Mouse (Mus musculus) heart, postnatal 10 days (tissue): ENCODE results near the gene Parp1. TPM values are rescaled to one million over a fixed set of nuclear protein-coding genes. Genes with fewer than 3 reads are reported as not detected.
"Not testable (repeated sequence)": the region's sequence is repeated elsewhere in the genome, so short reads cannot be mapped to it uniquely, and the experiment has no call there.

Experiments used
- DNase-seq, 2 experiments: peaks; one replicate each; pipeline ENCODE4 v3.0.0; 2021
- intact Hi-C: fragments of 180-260 bp; cut with DNase I; formaldehyde crosslinking; loops from one replicate; pipeline ENCODE4 v1.15.1; 2025
- microRNA-seq, 2 experiments: library from miRNA; unstranded; fragments of <30 nt; microRNA quantifications; one replicate each; pipeline ENCODE4 v1.2.0; 2022
- total RNA-seq, 2 experiments: library from RNA; stranded (reverse); gene quantifications; 2 replicates each; pipeline ENCODE4 v1.2.3; 2021

Parp1 gene
- total RNA-seq, 2 experiments from 2014 or later: 68.4 to 80.8 TPM

DNA sequence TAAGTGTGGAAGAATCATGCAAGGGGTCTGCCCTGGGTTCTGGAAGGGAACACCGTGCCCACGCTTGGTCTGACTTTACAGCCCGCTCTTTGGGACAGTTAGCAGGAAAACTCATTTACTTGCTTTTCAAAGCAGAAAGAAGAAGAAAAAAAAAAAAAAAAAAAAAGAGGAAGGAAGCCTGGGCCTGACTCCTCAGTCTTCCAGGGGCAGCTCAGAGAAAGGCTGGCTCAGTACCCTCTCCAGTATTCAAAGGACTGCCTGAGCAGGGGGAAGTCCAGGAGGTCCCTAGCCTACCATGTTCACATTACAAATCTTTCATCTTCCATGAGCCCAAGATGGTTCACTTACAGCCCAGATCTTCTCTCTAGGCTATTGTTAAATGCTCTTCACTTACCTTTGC lies 48.0 kb downstream of the Parp1 start:
- intact Hi-C loops: no loop called here
- no peak for DNase-seq

DNA sequence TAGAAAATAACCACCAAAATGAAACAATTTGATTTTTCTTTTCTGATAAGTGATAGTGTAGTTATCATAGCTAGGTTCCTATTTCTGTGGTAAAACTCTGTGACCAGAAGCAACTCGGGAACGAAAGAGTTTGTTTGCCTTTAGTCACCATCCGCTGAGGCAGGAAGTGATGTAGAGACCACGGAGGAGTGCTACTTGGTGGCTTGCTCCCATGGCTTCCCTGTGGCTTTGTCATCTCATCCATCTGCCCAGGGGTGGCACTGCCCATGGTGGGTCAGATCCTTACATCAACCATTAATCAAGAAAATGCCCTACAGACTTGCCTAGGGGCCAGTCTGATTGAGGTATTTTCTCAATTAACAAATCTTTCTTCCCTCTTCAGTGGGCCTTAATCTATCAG lies 53.7 kb downstream of the Parp1 start:
- DNase-seq: no peak
- intact Hi-C loops: loop anchor here (5.0 kb wide), 1 partner anchor 805 kb away; no protein-coding TSS in a partner anchor

DNA sequence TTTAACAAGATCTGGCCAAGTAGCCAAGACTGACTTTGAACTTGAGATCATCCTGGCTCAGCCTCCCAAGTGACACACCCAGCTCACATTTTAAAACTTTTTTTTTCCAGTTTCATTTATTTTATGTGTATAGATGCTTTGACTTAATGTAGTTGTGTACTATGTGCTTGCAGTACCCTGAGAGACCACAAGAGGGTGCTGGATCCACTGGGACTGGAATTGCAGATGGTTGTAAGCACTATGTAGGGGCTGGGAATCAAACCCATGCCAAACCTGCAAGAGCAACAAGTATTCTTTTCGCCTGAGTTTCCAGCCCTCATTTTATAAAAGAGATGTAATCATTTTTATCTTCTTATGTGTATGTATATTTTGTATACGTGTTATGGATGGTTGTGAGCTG lies 55.2 kb downstream of the Parp1 start:
- intact Hi-C loops: loop anchor here (2.0 to 5.0 kb wide), 2 partner anchors 19 to 807 kb away; no protein-coding TSS in a partner anchor
- no peak for DNase-seq

DNA sequence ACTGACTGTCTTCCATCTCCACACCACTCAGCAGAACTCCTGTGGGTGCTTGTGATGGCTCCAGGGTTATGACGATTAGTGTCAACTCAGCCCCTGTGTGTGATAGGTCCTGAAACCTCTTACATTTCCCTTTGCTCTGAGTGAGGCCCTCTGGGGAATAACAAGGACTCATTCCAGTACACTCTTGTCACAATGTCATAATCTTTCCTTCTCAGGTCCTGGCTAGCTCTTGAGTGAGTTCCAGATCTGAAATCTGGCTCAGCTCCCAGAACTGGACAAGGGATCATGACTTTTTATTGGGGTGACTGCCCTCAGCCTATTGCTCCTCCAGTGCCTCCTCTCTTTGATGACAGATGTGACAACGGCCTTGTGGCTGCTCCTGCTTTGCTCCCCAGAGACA lies 57.4 kb downstream of the Parp1 start:
- intact Hi-C loops: no loop called here
- peak; percentile 78 to 79 for DNase-seq

DNA sequence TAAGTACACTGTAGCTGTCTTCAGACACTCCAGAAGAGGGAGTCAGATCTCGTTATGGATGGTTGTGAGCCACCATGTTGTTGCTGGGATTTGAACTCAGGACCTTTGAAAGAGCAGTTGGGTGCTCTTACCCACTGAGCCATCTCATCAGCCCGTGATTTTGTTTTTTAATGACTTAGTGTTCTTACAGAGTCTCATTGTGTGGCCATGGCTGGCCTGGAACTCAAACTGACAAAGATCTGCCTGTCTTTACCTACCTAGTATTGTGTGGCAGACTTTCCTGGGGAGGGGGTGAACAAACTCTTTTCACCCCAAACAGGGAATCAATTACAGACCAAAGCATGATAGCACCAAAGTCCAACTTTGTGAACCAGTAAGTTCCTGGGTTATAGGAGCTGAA lies 69.1 kb downstream of the Parp1 start:
- DNase-seq, intact Hi-C loops: not testable (repeated sequence)

DNA sequence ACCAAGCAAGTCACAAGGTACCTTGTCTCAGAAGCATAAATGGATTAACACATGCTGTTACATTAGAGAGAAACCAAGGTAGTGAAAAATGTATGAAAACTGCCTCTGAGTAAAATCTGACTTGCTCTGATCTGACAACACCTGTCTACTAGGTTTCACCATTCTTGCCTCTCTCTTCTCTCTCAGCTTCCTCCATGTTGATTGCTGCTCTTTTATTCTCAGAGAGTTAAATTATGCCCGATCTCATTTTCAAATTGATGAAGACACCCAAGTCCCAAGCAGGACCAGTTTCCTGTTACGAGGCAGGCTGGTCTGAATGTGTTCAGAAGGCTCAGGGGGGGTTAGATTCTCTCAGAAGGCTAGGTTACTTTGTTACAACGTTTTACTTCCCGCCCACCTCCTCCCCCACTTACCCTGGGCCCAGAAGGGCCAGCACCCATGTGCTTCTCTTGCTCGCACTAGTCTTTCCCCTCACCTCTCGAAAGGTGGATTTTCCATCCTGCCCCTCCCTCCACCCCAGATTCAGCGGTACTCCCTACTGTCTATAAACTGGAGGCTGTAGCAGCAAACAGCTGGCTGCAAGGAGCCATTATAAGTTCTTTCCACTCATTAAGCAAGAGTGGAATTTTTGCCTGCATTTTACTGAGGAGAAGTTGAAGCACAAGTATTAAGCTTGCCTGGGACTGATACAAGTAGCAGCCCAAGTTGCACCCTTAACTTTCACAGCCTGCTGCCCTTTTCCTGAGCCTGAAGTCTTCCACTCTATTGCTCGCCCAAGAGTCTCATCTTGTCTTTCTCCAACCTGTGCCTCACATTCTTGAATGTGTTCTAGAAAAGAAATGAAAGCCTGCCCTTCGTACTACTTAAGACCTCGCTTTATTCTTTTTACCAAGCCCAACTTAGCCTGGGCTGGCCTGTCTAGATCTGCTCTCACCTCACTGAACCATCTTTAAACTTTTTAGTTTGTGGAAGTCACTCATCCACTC lies 71.0 kb downstream of the Parp1 start:
- intact Hi-C loops: loop anchor here (5.0 kb wide), 1 partner anchor 72 kb away; the partner anchor contains the start of gene Parp1
- DNase-seq: peak; percentile 3 to 7

DNA sequence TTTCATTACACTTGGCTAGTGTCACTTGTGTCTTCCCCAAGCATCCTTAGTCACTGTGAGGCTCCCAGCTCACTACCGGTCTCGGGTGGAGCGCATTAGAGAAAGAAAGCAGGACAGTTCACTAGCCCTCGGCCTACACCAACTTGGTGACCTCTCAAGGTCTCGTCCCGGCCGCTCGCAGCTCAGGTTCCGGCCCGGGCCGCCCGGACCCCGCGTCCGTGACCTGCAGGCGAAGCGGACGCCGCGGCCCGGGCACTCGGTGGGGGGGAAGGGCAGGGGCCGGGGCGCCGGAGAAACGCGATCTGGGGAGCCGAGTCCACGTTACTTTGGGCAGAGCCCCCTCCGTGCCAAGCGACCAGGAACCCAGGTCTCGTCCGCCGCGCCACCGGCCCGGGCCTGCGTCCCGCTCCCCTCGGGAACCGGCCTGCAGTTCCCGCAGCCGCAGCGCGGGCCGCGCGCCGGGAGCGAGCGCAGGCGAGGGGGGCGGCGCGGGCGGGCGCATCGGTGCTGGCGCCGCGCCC lies 71.9 kb downstream of the Parp1 start:
- peak; percentile 60 to 66 for DNase-seq
- intact Hi-C loops: loop anchor here (5.0 kb wide), 1 partner anchor 73 kb away; the partner anchor contains the start of gene Parp1

DNA sequence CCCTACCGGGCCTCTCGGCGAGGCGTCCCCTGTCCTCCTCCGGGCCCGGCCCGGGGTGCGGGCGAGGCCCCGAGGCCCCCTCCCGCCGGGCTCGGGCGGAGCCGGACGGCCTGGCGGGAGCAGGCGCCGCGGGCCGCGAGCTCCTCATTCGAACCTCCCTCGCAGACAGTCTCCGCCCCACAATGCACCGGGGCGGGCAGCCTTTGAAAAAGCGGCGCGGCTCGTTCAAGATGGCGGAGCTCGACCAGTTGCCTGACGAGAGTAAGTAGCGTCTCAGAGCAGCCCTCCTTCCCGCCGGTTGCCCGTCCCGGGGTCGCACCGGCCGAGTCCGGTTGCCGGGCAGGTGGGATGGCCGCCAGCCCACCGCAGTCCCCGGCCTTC lies 72.4 kb downstream of the Parp1 start, which contains the start of gene Lin9:
Lin9 (plus strand) TSS at position 14 of the 381 bp plus-strand sequence.
- intact Hi-C loops: loop anchor here (5.0 kb wide), 1 partner anchor 74 kb away; the partner anchor contains the start of gene Parp1
- peak; percentile 94 to 96 for DNase-seq

DNA sequence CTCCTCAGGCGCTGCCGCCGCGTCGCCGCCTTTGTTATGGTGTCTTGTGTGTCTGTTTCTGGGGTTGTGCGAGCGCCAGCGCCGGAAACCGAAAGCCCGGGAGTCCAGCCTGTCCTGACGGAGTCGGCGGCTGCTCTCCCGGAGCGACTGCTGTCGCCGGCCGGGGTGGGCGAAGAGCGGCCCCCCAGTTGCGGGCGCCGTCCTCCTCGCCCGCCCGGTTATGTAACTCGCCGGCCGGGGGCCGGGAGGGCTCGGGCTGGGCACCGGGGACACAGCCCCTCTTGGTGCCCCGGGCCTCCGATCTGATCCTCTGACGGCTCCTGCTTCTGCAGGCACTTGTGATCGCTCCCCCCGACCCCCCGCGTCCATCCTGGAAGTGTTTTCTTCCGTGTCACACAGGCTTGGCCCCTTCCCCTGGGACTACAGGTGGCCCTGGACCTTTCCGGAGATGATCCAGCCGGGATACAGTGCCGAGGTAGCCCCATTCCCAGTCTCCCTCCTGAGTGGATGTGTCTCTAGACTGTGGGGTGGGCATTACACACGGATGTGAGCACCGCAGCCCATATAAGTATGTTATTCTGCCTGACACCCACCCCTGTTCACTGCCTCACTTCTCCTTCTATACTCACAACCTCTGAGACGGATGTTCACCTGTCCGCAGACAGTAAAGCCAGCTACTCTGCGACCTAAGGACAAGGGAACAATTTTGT lies 72.9 kb downstream of the Parp1 start:
- intact Hi-C loops: loop anchor here (5.0 kb wide), 1 partner anchor 74 kb away; the partner anchor contains the start of gene Parp1
- DNase-seq: peak in 1 of 2 experiments; percentile 38

DNA sequence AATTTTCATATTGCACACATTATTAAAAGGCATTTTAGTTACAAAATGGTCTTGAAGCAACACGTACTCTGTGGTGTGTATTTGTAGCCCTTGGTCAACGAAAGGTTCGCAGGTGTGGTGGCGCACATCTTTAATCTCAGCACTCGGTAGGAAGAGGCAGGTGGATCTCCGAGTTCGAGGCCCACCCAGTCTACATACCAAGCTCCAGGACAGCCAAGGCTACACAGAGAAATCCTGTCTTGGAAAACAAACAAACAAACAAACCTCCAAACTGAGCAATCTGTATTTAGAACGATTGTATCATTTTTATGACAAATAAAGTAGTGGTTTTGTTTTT lies 73.5 kb downstream of the Parp1 start:
- intact Hi-C loops: loop anchor here (5.0 kb wide), 1 partner anchor 75 kb away; the partner anchor contains the start of gene Parp1
- no peak for DNase-seq

Small RNA genes lying within 50 kb of the gene (microRNA-seq; reads per million reads assigned to microRNA genes)
- 0 to 0.24 reads per million in 2 experiments for gene Mir6904

Other genes starting within 250 kb of the Parp1 start
- 10 to 100 TPM; 81.4 to 93.6 TPM for gene Itpkb, start 238.4 kb upstream of the Parp1 start, total RNA-seq
- gene Stum, start 85.4 kb upstream of the Parp1 start, total RNA-seq: 1 to 10 TPM; 1.2 to 1.8 TPM
- 1 to 10 TPM; 5.3 to 6.4 TPM for gene Lin9, start 72.2 kb downstream of the Parp1 start, total RNA-seq
- not detected for gene Mixl1, start 128.1 kb downstream of the Parp1 start, total RNA-seq
- gene Acbd3, start 157.1 kb downstream of the Parp1 start, total RNA-seq: 10 to 100 TPM; 29.9 to 31.5 TPM
- 100 to 1,000 TPM; 868 to 930 TPM for gene H3f3a, start 245.0 kb downstream of the Parp1 start, total RNA-seq